Mouse (Mus musculus) CD4-positive, CD25-positive, alpha-beta regulatory T cell, adult 2 months (primary cell): ENCODE measurements around the gene Atpaf1.

ENCODE experiments used
- DNase-seq: peaks from one replicate; pipeline ENCODE4 v3.0.0-alpha.2; 2012; ENCODE audit warnings: low read depth, low spot score

Atpaf1 gene

GRCm38 (mm10) chr4:115848083-115848482, 63.5 kb downstream of the Atpaf1 start:
- no peak for DNase-seq

GRCm38 (mm10) chr4:115848990-115849677, 64.5 kb downstream of the Atpaf1 start:
- DNase-seq = no peak

DNA sequence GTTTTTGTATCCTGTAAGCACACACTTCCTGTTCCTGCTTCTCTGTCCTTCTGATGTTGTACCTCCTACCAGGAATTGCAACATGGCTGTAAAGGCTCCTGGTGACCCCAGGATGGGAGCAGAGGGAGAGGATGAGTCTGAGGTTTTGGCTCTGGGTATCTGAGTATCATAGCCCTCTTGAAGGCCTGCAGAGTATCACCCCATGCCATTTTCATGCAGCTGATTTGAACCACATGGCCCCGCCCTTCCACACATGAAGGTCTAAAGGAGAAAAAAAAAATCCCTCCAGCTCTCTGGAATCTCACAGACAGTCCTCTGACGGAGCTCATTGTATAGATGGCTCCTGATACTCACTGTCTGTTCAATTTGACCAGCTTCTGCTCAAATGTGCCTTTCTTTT, 65.5 kb downstream of the Atpaf1 start:
- no peak for DNase-seq

GRCm38 (mm10) chr4:115850631-115851030, 66.0 kb downstream of the Atpaf1 start:
- DNase-seq = no peak

- no peak for DNase-seq
Observed at GRCm38 (mm10) chr4:115851569-115851968, 67.0 kb downstream of the Atpaf1 start.

DNA sequence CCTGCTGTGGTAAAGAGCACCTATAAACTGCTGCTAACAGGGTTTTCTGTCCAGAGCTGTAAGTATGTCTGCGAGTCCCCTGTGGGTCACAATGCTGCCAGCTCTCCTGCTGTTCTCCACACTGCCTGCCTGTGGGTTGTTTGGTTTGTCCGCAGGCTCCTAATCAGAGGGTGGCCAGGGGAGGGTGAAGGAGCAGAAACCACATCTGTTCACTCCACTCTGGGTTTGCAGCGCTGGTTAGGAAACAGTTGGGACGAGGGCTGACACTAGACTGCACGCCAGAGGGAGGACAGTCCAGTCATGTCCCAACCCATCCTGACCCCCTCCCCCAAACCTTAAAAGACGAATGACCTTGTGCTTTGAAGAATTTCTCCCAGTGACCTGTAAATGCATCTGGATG, 70.5 kb downstream of the Atpaf1 start:
- no peak for DNase-seq

DNA sequence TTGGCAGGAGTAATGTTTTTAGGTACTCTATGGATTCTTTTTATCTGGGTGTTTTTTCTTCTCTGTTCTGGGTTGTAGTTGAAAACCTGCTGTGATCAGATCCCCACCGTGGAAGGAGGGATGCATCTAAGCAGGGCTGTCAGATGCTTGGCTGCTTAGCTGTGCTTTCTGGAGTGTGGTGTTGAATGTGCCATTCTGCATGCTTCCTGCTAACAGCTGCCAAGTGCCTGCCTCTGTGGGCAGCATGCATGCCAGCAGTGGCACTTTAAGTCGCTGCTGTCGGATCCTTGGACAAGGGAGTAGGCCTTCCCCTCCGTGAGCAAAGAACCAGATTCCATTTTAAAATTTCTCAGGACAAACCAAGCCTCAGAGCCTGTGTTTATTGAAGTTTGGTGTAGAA, 71.0 kb downstream of the Atpaf1 start:
- no peak for DNase-seq

DNA sequence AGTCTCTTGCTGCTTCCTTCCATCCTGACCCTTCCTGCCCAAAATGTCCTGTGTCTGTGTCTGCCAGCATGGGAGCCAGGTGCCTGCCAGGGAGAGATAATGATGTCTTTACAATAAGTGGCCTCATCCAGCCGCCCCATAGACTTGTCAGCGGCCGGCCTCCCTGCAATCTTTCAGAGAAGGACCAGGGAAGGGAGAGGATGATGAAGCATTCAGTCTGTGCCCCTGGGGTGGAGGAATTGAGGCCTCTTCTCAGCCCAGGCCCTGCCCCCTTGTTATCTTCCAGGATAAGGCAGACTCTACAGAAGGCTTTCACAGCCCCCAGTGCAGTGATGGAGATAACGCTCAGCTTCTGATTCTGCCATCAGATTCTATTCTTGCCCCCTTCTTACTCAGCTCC, 71.7 kb downstream of the Atpaf1 start:
- no peak for DNase-seq

DNA sequence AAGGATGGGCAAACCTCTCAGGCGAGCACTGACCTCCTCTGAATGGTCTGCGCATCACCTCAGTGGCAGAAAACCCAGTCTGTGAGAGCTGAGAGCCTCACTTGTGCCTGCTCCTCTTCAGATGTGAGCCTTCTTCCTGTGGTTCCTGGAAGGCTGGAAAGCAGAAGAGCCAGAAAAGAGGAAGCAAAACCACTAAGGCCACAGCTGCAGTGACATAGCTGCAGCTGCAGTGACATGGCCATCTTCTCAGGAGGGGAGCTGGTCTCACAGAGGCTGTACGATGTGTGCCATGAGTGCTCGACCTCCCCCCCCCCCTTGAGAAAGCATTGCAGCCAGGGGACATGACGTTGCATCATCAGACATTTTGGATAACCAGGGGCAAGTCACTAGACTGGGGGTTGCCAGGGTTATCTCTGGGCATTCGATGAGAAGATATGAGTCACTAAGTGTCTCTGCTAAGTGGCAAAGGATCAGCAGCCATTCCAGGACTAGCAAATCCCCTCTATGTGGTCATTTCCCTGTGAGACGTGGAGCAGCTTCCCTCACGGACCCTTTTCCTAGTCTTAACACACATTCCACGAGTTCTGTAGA, 72.8 kb downstream of the Atpaf1 start:
- DNase-seq = no peak

- DNase-seq = no peak
Observed at GRCm38 (mm10) chr4:115863352-115863751, 78.7 kb downstream of the Atpaf1 start.

DNA sequence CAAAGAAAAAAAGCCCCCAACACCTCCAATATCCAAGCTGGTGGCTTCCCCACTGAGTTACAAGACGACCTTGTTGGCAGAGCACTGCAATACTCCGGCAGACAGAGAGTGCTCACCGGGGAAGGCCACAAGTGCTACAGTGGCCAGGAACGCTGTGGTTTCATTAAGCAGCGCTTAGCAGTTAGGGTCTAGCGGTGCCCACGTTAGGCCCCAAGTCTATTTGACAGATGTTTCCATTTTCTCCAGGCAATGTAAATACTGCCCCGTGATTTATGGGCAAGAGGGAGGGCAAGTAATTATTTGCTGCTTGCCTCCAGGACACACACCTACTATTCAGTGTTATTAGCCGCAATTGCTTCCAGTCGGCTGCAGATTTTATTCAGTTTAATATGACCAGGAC, 79.3 kb downstream of the Atpaf1 start:
- DNase-seq = no peak
